Mouse (Mus musculus) forebrain, embryonic 16.5 days (tissue): ENCODE measurements around the gene Gm5127. TPM values are rescaled to one million over a fixed set of nuclear protein-coding genes. Genes with fewer than 3 reads are reported as not detected.

Experiments used
- ATAC-seq: fragments of 200-750 bp; cut with Nextera tagmentation; 2 replicates; pipeline ENCODE4 v1.8.0; 2017; ENCODE audit warnings: mild to moderate bottlenecking, moderate library complexity
- H3K27ac ChIP-seq: fragments of 300-500 bp; sonication (generic); 2 replicates; pipeline ENCODE4 v1.5.1; 2014; ENCODE audit warnings: low read length, control low read depth
- H3K27me3 ChIP-seq: fragments of 300-500 bp; sonication (generic); replicated peaks from 2 replicates; pipeline ENCODE4 v1.6.1; 2014; ENCODE audit warnings: low read length; ENCODE audit not compliant: control insufficient read depth, insufficient read depth
- H3K36me3 ChIP-seq: fragments of 300-500 bp; sonication (generic); 2 replicates; pipeline ENCODE4 v1.6.1; 2014; ENCODE audit not compliant: control insufficient read depth, insufficient read depth
- H3K4me1 ChIP-seq: fragments of 300-500 bp; sonication (generic); replicated peaks from 2 replicates; pipeline ENCODE4 v1.6.1; 2014; ENCODE audit warnings: low read length; ENCODE audit not compliant: control insufficient read depth, insufficient read depth
- H3K4me2 ChIP-seq: fragments of 300-500 bp; sonication (generic); 2 replicates; pipeline ENCODE4 v1.6.1; 2014; ENCODE audit warnings: mild to moderate bottlenecking, low read length, control low read depth
- H3K4me3 ChIP-seq: fragments of 300-500 bp; sonication (generic); replicated peaks from 2 replicates; pipeline ENCODE4 v1.5.1; 2014; ENCODE audit warnings: mild to moderate bottlenecking, low read length, control low read depth
- H3K9ac ChIP-seq: fragments of 300-500 bp; sonication (generic); replicated peaks from 2 replicates; pipeline ENCODE4 v1.6.1; 2014; ENCODE audit warnings: low read depth, low read length, control low read depth
- H3K9me3 ChIP-seq: fragments of 300-500 bp; sonication (generic); 2 replicates; pipeline ENCODE4 v1.6.1; 2016; ENCODE audit warnings: low read length; ENCODE audit not compliant: control insufficient read depth
- WGBS: fragments of 180-500 bp; shearing (Covaris S2); extraction: QIAGEN DNeasy Blood & Tissue Kit; methylation state at CpG from one replicate; pipeline ENCODE4 v1.1.7; 2014; 5-methylcytosine and 5-hydroxymethylcytosine counted together
- polyA plus RNA-seq: library from polyadenylated mRNA; unstranded; fragments of >200 nt; fragmentation: Nextera tagmentation; extraction: Ambion mirVana; gene quantifications from 2 replicates; pipeline ENCODE4 v1.2.1, GENCODE M21; 2015

Gene Gm5127
- polyA plus RNA-seq, 1 experiment from 2014 or later = 0.15 TPM

DNA sequence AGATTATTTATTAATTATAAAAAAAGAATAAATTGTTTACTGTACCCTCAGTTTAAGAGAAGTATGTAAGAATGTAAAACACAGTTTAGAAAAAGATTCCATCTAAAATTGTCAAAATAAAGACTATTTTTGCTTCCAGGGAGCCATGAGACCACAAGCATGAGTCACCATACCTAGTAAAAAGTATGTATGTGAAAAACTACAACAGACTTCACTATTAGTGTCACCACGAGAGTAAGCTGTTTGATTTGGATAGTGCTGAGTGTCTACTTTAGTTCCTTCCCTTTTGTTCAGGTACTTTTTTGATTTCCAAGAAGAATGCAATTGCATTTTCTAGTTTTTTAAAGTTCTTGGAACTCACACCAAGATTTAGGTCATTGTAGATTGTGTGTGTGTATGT is 39.5 kb downstream of the Gm5127 start:
- no peak overlapping the region for H3K9ac ChIP-seq
- ATAC-seq = no peak
- H3K9me3 ChIP-seq = no peaks in the 10 kb centered on the region
- H3K4me1 ChIP-seq = no peaks in the 10 kb centered on the region
- no peaks in the 10 kb centered on the region for H3K27me3 ChIP-seq
- H3K27ac ChIP-seq = no peak overlapping the region
- 88% methylated on average over 1 of the region's 1 CpGs for WGBS
- H3K4me3 ChIP-seq = no peak overlapping the region
- H3K36me3 ChIP-seq = no peaks in the 10 kb centered on the region
- H3K4me2 ChIP-seq = no peak overlapping the region

DNA sequence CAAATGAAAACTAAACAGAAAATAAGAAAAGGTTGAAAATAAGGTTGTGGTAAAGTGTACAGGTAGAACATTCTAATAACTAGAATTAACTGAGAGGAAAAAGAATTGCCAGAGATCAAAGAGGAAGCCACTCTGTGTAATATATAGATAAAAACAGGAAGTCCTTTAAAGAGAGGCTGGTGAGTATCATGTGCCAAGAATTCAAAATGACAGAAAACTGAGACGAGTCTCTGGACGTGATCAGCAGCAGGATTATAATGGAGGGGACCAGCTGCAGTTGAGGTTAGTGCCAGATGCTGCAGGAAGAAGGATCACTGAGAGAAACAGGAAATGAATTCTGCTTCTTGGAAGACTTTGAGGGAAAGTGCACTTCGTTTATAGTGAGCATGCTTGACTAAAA is 40.7 kb downstream of the Gm5127 start:
- no peaks in the 10 kb centered on the region for H3K4me1 ChIP-seq
- no peaks in the 10 kb centered on the region for H3K36me3 ChIP-seq
- no peak overlapping the region for H3K4me2 ChIP-seq
- no peaks in the 10 kb centered on the region for H3K9me3 ChIP-seq
- H3K27ac ChIP-seq = no peak overlapping the region
- no peak overlapping the region for H3K4me3 ChIP-seq
- 66% methylated on average over 3 of the region's 3 CpGs for WGBS
- H3K9ac ChIP-seq = no peak overlapping the region
- H3K27me3 ChIP-seq = no peaks in the 10 kb centered on the region
- no peak for ATAC-seq

DNA sequence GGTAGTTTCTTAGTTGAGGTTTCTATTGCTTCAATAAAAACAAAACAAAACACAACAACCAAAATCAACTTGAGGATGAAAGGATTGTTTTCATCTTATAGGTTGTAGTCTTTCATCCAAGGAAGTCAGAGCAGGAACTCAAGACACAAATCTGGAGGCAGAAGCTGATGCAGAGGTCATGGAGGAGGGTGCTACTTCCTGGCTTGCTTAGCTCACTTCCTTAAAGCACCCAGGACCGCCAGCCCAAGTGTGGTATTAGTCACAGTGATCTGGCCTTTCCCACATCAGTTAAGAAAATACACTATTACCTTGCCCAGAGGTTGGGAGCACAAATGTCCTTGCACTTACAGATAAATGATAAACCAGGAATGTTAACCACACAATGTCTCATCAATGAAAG is 45.5 kb downstream of the Gm5127 start:
- no peak for ATAC-seq
- Histone ChIP-seq H3K27ac (no peak overlapping the region), H3K4me1 (no peaks in the 10 kb centered on the region), H3K4me3 (no peak overlapping the region), H3K4me2 (no peak overlapping the region), H3K27me3 (no peaks in the 10 kb centered on the region), H3K9ac (no peak overlapping the region), H3K9me3 (no peaks in the 10 kb centered on the region), H3K36me3 (no peaks in the 10 kb centered on the region)
- WGBS = 74% methylated on average over 1 of the region's 1 CpGs

DNA sequence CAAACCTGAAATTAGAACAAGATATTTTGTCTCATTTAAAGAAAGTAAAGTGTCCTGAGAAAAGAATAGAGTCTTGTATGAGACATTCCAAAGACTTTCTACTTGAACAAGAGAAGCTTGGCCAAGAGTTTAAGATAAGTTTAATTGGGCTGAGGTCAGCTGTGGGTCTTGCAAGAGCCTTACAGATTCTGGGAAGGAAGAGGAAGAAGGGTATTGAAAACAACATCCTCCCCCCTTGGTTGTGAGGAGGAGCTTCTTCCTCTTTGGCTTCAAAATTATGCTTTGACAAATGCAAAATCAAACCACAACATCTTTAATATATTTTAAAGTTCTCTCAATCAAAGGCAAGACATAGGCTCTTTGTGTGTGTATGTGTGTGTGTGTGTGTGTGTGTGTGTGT is 50.6 kb downstream of the Gm5127 start:
- ATAC-seq = no peak
- H3K27me3 ChIP-seq = no peaks in the 10 kb centered on the region
- no peak overlapping the region for H3K9ac ChIP-seq
- no peaks in the 10 kb centered on the region for H3K4me1 ChIP-seq
- no peak overlapping the region for H3K27ac ChIP-seq
- no peaks in the 10 kb centered on the region for H3K36me3 ChIP-seq
- H3K9me3 ChIP-seq = no peaks in the 10 kb centered on the region
- H3K4me2 ChIP-seq = no peak overlapping the region
- no peak overlapping the region for H3K4me3 ChIP-seq

DNA sequence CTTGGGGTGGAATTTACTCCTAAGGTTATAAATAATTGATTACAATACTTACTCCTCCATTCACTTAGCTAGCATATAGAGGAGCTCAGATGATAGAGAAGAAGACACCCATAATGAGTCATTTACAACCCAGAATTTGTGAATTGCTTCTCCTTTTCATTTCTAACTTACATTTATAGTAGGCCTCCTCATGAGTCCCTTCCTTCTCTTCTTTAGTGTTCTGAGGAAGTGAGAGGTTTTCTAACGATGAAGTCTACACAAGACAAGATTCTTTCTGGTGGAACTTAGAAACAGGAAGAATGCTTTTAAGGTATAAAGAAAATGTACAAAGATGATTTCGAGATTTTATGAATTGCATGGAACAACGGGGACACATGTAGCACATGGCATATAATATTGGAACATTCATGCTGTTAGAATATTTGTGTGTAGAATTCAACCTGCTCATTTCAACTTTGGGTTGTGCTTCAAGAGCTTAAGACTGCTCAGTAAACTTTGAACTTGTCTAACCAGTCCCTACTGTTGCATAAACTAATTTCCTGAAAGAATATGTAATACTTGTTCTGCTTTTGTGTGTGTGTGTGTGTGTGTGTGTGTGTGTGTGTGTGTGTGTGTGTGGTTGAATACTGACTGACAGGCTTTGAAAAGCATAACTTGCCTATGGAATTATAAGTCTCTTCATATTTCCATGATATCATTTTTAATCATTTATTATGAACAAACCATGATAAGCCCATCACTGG is 52.0 kb downstream of the Gm5127 start:
- no peaks in the 10 kb centered on the region for H3K9me3 ChIP-seq
- H3K4me2 ChIP-seq = no peak overlapping the region
- no peaks in the 10 kb centered on the region for H3K27me3 ChIP-seq
- WGBS = 85% methylated on average over 3 of the region's 3 CpGs
- no peak overlapping the region for H3K27ac ChIP-seq
- no peaks in the 10 kb centered on the region for H3K36me3 ChIP-seq
- no peaks in the 10 kb centered on the region for H3K4me1 ChIP-seq
- no peak overlapping the region for H3K4me3 ChIP-seq
- H3K9ac ChIP-seq = no peak overlapping the region
- no peak for ATAC-seq

DNA sequence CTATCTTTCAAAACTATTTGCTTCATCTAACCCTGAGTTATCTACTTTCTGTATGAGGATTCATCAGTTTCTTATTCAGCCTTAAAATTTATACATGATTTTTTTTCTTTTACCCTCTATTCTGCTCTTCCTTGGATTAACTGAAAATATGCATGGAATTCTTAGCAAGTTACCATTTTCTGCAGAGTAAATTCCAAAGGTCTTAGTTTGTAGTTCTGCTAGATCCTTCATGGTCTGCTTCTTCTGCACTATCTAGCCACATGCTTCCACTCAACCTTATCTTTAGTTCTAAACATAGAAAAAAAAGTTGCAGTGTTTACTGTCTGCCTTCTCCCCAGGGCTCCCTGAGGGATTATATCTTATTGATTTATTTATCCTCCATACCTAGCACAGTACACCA is 79.1 kb downstream of the Gm5127 start:
- Histone ChIP-seq H3K27ac (no peak overlapping the region), H3K36me3 (no peaks in the 10 kb centered on the region), H3K9me3 (no peaks in the 10 kb centered on the region), H3K4me2 (no peak overlapping the region), H3K4me3 (no peak overlapping the region), H3K27me3 (no peaks in the 10 kb centered on the region), H3K9ac (no peak overlapping the region), H3K4me1 (no peaks in the 10 kb centered on the region)
- no peak for ATAC-seq

DNA sequence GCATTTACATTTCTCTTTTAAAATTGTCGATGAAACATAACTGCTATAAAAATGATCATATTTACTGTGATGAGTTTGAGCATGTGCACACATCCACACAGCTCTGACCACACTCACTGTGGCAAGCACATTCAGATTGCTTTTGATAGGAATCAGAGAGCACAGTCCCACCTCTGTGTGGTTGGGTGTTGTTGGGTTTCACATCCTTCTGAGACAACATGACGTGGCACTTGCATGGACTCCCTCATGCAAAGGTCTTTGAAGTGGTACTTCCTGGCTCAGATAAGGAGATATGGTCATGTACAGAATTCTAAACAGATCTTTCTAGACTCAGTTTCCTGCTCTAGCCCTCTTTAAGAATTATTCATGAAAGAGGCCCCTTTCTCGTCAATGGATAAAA is 121.6 kb downstream of the Gm5127 start:
- no peaks in the 10 kb centered on the region for H3K27me3 ChIP-seq
- no peak overlapping the region for H3K4me3 ChIP-seq
- WGBS = 88% methylated on average over 3 of the region's 3 CpGs
- ATAC-seq = no peak
- no peaks in the 10 kb centered on the region for H3K36me3 ChIP-seq
- H3K27ac ChIP-seq = no peak overlapping the region
- H3K4me1 ChIP-seq = no peaks in the 10 kb centered on the region
- no peaks in the 10 kb centered on the region for H3K9me3 ChIP-seq
- no peak overlapping the region for H3K4me2 ChIP-seq
- no peak overlapping the region for H3K9ac ChIP-seq

DNA sequence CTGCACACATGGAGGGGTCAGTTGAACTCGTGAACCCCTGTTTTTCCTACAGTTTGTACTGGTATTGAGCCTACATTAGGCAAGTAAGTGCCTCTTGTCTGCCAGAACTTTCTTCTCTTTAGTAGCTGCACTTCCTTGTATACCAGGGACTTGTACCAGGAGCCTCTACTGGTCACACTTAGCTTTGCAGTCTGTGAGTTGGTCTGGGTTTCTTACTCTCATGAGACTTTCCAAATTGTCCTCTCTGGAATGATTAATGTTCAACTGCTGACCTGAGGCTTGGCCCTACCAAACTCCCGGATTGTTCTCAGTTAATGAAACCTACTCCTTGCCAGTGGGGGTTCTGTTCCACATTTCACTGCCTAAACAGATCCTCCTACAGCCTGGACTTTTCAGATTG is 134.2 kb downstream of the Gm5127 start:
- H3K4me1 ChIP-seq = no peaks in the 10 kb centered on the region
- H3K36me3 ChIP-seq = no peaks in the 10 kb centered on the region
- H3K9ac ChIP-seq = no peak overlapping the region
- H3K4me2 ChIP-seq = no peak overlapping the region
- no peak for ATAC-seq
- 34% methylated on average over 2 of the region's 2 CpGs for WGBS
- H3K4me3 ChIP-seq = no peak overlapping the region
- H3K9me3 ChIP-seq = no peaks in the 10 kb centered on the region
- H3K27ac ChIP-seq = no peak overlapping the region
- H3K27me3 ChIP-seq = no peaks in the 10 kb centered on the region

DNA sequence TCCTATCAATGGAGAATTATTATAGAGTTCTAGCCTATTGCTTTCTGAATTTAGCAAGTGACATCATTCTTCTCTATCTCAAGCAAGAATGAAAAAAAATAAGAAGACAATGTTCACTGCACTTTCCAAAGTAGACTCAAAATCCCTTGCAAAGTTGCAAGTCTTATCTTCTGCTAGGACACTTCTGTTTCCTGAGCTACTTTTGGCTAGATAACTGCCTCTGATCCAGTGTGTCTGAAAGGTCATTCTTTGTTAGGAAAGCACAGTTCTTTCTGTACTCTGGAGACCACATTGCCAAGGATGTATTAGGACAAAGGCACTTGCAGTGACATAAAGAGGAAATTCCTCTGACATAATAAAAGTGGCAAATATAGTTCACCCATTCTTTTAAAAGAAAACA is 159.3 kb downstream of the Gm5127 start:
- no peak overlapping the region for H3K27ac ChIP-seq
- no peaks in the 10 kb centered on the region for H3K4me1 ChIP-seq
- no peak overlapping the region for H3K9ac ChIP-seq
- no peak overlapping the region for H3K4me3 ChIP-seq
- no peaks in the 10 kb centered on the region for H3K27me3 ChIP-seq
- H3K9me3 ChIP-seq = no peaks in the 10 kb centered on the region
- no peaks in the 10 kb centered on the region for H3K36me3 ChIP-seq
- ATAC-seq = no peak
- H3K4me2 ChIP-seq = no peak overlapping the region

DNA sequence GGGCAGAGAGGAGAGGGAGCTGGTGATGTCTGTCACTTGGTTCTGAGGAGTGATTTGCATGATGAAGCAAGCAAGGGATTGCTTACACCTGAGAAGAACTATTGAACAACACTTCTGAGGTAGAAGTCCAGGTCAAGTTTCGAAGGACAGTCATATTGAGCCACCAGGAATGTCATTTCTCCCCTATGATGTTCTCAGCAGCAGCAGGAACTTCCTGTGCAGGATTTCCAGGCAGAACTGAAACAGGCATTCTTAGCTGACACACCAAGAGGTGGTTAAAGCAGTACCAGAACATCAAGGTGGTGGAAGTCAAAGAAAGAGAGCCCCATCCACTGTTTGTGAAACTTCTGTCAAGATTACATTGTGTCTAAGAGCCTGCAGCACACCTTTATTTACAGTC is 172.3 kb downstream of the Gm5127 start:
- Histone ChIP-seq H3K4me3 (no peak overlapping the region), H3K27me3 (no peaks in the 10 kb centered on the region), H3K9me3 (no peaks in the 10 kb centered on the region), H3K4me2 (no peak overlapping the region), H3K4me1 (no peaks in the 10 kb centered on the region), H3K9ac (no peak overlapping the region), H3K36me3 (no peaks in the 10 kb centered on the region), H3K27ac (no peak overlapping the region)
- ATAC-seq = no peak
- 42% methylated on average over 1 of the region's 1 CpGs for WGBS
